Mouse (Mus musculus) ovary, postnatal 14 days (tissue): ENCODE data around the gene Abca13.
"Not testable (repeated sequence)": the region's sequence is repeated elsewhere in the genome, so short reads cannot be mapped to it uniquely, and the experiment has no call there.

Experiments used
- DNase-seq: peaks from one replicate; pipeline ENCODE4 v3.0.0; 2022; ENCODE audit warnings: low spot score

Gene Abca13

GRCm38 (mm10) chr11:9291168-9291567, 99.4 kb downstream of the Abca13 start:
- DNase-seq: no peak

DNA sequence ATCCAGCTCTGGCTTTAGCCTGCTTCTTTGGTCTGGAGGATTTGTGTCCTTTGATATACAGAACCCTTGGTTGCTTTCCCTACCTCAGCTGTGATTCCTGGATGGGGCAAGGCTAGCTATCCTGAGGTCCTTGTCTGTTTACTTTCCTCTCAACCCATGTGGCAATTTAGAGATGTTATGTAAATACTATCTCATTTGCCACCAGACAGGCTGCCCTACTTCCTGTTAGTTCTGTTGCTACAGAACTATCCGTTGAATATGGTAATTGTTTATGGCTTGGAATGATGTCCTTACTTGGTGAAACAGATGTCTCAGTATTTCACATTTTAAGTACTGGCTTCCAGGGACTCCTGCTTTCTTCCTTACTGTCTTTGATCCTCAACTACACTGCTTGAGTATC, 107.9 kb downstream of the Abca13 start:
- no peak for DNase-seq

- DNase-seq: no peak
These were observed 113.7 kb downstream of the Abca13 start for GRCm38 (mm10) chr11:9305450-9305849.

GRCm38 (mm10) chr11:9316545-9316944, 124.8 kb downstream of the Abca13 start:
- no peak for DNase-seq

DNA sequence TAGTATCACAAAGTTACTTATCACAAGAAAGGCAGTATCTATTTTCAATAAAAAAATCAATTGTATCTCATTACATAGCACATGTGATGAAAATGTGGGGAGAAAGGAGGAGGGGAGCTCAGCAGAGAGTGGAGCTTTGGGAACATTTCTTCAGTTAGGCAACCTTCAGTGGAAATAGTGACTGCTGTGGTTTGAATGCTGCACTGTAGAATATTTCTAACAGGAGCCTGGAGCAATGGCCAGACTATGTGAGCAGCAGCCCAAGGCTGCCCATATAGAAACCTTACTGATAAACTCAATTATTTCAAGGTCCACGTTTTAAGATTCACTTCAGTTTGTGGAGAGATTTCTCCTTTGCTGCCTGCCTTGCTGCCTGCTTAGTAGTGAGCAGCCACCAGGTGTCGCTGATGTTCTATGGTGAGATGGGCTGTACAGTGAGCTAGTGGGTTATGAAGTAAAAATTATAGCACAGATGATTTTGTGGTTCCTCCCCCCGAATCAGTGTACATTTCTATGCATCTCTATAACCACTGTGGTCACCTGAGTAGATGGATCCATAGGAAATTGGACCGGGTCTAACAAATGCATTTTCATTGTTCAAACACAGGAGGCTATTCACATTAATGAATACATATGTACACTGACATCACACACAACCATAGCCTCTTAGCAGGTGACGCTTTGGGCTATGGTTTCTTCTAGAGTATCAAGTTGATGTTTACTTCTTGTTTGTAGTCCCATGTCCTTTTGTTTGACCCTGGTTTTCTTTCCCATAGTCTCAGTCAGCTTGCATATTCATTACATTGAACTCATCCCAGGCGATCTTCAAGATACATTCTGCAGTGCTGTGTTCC, 125.6 kb downstream of the Abca13 start:
- peak; percentile 60 for DNase-seq

- DNase-seq: no peak
These were observed 146.4 kb downstream of the Abca13 start for GRCm38 (mm10) chr11:9338151-9338550.

DNA sequence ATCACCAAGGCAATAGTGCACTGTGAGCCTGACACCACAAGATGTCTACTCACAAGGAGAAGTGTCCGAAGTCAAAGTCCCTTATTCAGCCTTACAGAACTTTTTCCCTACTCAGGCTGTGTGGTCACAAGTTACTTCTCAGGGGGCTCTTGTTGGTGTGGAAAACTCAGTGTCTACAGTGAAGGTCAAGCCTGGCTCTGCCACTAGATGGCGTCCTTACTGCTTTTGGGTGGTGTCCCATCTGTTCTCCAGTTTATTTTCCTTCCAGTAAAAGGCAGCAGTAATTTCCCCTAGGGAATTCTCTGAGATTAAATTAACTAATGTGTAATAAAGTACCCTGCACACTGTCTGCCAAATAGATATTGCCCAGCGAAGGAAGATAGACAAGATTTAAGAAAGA, 156.0 kb downstream of the Abca13 start:
- peak; percentile 9 for DNase-seq

- DNase-seq: no peak
These were observed 181.4 kb downstream of the Abca13 start for GRCm38 (mm10) chr11:9373160-9373559.

DNA sequence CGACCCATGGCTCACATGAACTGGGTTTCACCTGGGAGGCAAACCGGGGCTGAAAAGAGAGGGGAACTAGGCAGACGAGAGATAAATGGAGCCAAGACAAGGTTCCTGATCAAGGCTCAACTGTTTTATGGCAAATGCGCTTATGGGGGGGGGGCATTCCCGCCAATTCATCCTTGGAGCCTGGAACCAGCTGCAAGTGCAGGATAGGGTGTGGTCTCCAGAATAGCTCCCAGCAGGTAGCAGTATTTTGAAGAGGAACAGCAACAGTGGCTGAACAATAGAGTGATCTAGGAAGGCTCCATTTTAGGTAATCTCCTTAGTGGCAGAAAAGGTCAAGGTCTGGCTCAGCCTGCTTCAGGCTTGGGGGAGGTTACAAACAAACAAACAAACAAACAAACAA, 182.7 kb downstream of the Abca13 start:
- not testable (repeated sequence) for DNase-seq

- no peak for DNase-seq
These were observed 196.8 kb downstream of the Abca13 start for GRCm38 (mm10) chr11:9388520-9388919.

- no peak for DNase-seq
These were observed 225.2 kb downstream of the Abca13 start for GRCm38 (mm10) chr11:9416946-9417345.

GRCm38 (mm10) chr11:9420205-9420604, 228.5 kb downstream of the Abca13 start:
- DNase-seq: no peak

DNA sequence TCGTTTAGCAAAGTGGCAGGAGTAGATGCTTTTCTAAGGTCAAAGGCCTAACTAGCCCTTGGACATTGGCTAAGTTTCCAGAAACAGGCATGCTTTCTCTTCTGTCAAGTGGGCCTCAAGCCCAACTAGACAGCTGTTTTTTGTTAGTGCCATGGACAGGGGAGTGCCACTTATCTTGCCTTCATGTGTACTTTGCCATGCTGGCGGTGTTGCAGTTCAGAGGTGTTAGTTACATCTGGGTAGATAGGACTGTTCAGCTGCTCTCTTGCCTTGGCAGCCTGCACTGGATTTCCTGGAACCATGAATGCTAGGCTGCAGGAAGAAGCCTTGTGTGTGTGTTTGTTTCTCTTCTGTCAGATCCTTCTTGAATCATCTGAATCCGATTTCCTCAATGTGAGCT, 235.7 kb downstream of the Abca13 start:
- DNase-seq: no peak

- DNase-seq: no peak
These were observed 241.1 kb downstream of the Abca13 start for GRCm38 (mm10) chr11:9432807-9433206.

DNA sequence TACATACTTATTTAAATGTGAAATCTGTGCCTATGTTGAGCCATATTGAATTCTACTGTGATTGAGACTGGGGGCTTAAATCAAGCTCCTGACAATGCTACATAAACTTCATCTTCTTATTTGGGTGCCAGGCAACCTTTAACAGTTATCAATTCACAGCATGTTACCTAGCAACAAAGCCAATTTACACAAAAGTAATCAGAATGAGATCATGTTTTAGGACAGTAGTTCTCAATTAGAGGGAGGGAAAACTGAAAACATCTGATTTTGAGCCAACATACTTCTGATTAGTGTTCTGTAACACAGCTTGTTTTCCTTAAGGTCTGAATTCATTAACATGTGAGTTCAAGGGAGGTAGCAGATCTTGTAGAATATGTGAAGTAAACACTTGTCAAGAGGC, 244.9 kb downstream of the Abca13 start:
- no peak for DNase-seq

GRCm38 (mm10) chr11:9439781-9440180, 248.0 kb downstream of the Abca13 start:
- no peak for DNase-seq

DNA sequence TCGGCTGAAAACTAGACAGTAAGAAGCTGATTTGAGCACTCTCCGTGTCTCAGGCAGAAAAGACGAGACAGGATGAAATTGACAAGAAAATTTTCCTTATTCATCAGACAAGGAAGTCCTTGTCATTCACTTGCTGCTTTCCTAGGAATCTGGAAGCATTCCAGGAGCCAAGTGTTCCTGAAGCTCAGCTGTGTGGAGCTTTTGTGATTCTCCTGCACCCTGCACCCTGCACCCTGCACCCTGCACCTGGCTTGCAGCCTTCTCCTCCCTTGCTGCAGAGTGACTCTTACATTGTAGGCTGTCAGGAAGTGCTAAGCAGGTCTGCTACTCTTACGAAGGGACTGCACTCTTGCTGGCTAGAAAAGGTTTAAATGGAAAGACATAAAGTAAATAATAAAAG, 249.4 kb downstream of the Abca13 start:
- DNase-seq: no peak

DNA sequence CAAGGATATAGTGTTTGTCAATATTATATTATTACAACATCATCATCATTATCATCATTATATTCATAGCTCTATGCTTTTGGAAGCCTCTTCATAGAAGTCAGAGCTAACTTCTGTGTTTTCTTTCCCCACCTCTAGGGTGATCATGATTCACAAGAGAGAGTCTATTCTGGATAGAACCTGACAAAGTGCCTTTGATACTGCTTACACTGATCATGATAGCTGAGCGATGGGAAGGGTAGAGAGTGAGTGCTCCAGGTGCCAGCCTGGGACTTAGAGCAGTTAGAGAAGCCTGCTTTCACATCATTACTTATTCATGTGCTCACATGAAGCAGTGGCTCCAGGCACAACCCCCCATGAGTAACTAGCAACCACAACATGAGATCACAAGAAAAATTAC, 280.7 kb downstream of the Abca13 start:
- DNase-seq: no peak

DNA sequence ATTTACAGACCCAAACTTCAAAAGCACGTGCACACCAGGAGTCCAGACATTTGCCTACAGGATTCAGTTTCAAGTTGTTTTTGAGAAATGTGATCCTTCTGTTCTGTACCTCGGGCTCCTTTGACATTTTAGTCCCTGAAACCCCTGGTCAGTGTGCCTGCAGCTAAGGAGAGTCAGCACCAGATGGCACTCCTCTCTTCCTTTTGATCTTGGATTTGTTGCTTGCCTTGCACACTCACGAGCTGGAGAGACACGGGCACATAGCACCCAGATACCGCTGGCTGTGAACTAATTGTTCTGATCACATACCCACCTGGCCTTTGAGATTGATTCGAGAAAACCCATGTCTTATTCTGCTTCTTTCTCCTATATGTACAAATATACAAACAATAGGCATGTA, 289.8 kb downstream of the Abca13 start:
- peak; percentile 26 for DNase-seq

DNA sequence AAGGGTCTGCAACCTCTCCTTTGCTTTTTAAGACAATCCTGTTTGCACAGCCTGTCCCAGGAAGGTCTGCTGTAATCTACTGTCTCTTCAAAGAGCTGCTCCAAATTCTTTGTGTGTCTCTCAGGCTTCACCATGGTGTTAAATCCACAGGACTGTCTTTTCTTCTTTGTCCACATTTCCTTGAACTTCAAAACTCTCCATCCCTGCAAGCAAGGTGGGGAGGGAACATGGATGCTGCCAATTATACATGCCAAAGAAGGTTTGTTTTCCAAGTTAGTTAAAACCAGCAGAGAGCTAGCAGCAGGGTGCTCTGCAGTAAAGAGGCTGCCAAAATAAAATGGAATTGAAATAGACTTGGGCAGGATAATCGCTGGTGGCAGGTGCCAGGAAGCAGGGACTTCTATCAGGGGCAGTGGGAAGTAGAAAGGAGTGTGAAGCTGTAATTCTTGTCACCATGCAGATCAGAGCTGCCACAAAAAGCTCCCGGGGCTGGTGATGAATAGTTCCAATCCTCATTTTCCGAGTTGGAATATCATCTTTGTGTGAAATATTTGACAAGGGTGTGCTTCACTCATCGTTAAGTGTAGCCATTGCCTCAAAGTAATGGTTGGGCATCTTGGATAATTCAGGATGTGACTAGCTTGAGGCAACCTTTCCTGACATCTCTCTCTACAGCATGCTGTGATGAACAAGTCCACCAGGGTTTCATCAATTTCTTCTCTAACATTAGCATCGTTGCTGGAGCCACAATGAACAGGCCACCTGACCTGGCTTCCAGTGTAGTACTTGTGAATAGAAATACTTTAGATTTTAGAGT, 308.8 kb downstream of the Abca13 start:
- no peak for DNase-seq

GRCm38 (mm10) chr11:9514966-9515365, 323.2 kb downstream of the Abca13 start:
- not testable (repeated sequence) for DNase-seq

DNA sequence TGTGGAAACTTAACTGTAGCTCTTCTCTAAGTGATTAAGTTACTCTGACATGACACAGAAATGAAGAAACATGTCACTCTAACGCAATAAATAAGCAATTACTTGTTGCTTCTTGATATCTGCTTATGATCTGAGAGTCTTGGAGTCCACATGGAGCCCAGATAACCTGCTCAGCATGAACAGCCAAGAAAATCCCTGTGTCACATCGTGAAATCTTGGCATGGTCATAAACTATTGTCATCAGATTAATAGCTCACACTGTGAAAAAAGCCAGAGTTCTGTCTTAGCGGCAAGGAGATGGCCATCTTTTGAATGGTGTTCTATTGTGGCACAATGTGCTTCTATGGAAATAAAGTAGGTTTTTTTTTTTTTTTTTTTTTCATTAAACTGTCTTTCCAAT, 336.8 kb downstream of the Abca13 start:
- DNase-seq: no peak

DNA sequence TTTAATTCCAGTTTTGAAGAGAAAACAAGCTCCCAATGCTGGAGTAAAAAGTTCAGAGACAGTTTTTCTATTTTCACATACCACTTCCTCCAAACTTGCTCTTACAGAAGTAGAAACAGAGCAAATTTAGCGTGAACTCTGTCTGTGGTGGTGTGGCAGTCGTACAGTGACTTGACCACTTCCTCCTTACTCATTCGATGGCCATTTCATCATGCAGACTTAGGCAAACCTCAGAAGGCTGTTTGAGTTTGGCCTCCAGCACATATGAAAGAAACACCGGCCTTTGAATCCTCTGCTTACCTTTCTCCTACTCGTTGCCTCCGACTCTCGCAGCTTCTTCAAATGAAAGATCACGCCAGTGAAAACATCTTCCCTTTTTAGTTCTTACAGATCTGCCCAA, 340.0 kb downstream of the Abca13 start:
- DNase-seq: no peak
